Mouse (Mus musculus) erythroblast, embryonic 14.5 days (primary cell): ENCODE data around the gene Zfp719.

Source experiments
- GATA1 ChIP-seq: IDR thresholded peaks from 2 replicates; pipeline ENCODE4 v1.6.1; 2012; ENCODE audit warnings: low read length, inconsistent platforms, mixed read lengths
- TAL1 ChIP-seq: IDR thresholded peaks from 3 replicates; pipeline ENCODE4 v1.6.1; 2012; ENCODE audit warnings: low read length, inconsistent platforms, mixed read lengths

DNA sequence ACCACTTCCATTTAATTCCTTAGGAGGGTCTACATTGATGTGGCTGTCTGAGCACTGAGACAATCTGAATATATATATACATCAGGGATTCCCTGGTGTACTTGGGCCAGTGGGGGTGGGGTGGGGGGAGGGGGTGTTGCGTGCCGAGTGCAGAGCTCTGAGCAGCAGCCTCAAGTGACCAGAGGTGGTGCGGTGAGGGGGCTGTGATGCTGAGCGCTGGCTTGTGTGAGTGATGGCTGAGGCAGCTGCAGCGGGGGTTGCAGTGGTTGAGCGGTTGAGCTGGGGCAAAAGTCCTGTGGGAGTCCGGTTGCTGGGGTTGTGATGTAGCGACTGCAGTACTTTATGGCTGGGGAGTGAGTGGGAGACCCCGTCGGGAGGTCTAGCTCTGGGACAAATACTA lies 44.4 kb downstream of the Zfp719 start:
- TF ChIP-seq TAL1 (no peak), GATA1 (no peak)
